Comparison of ENCODE assay signal across 15 mouse cellular contexts in the genomic region with DNA sequence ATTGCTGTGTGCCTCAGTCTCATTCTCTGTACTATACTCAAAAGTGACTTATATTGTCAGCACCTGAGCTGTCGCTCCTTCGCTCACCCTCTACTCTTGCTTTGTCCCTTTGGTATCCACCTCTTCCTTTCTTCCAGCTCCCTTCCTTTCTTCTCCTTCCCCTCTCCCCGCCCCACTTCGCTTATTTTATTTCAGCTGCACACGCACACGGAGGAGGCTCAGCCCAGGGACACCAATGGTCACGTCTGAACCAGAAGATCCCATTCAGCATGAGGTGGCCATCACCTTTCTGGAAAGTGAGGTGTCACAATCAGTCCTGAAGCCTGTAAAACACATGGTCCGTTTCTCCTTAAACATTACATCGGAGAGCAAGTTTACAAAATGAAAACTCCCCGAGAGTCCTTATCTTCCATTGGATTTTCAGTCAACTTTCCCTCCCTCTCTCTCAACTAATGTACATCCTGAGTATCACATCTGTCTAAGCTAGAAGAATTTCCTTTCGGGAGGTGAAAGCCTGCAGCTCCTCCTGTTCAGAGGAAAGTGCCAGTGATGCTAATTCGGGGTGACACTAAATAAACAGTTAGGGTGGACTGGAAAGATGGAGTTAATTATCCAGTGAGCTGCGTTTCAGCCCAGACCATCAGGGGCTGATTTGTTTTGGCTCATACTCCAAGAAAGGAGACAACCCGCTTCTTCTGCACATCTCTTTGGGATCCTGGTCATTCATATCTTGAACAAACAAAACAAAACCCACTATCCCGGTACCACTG. TPM values are rescaled to one million over a fixed set of nuclear protein-coding genes. Genes with fewer than 3 reads are reported as not detected.
DNase-seq lines count a peak whose midpoint lies in the region; ATAC-seq lines count a peak whose summit lies in the region.
"Had no signal": no experiment of that assay in that cellular context is flagged by ENCODE, and none has a peak within 500 bp of the region (broad histone marks: within the 10 kb centered on the region; RNA-seq: fewer than 3 reads in every experiment).

No protein-coding gene starts in this region.

- DNase-seq in embryo, embryonic 10.5 days (ENCODE audit: low spot score): peak; percentile 80
- peak; percentile 90 for DNase-seq in embryonic facial prominence, embryonic 14.5 days (ENCODE audit: low spot score)
- peak; percentile 44 for DNase-seq in neural tube, embryonic 11.5 days (ENCODE audit: low spot score)
- no peak for DNase-seq in spleen, postnatal 36 days (ENCODE audit: low spot score in 2 of 2)
- DNase-seq in cerebellum, adult 11-12 months: no peak
- DNase-seq: cerebellum, adult 11 months; heart, postnatal 4 days; lung, postnatal 14 days; right cerebral cortex, postnatal 4 days had no signal

- WGBS in embryonic facial prominence, embryonic 14.5 days: 5% methylated on average over 15 of the region's 15 CpGs
- 1% methylated on average over 15 of the region's 15 CpGs for WGBS in neural tube, embryonic 11.5 days

- H3K9ac ChIP-seq in embryonic facial prominence, embryonic 14.5 days (ENCODE audit: low read depth, low read length): 0 out of 2 replicates have a peak overlapping the region, but pooled peaks have one; percentile 43
- H3K9ac ChIP-seq in neural tube, embryonic 11.5 days (ENCODE audit: low read length): no peak overlapping the region
- H3K9ac ChIP-seq: forebrain, embryonic 12.5 days; liver, embryonic 14.5 days had no signal

- peak overlapping the region; percentile 77 for H3K27ac ChIP-seq in embryonic facial prominence, embryonic 14.5 days (replicated peaks; ENCODE audit: low read depth, low read length)
- no peak overlapping the region for H3K27ac ChIP-seq in neural tube, embryonic 11.5 days (ENCODE audit: low read depth, low read length)
- H3K27ac ChIP-seq: forebrain, embryonic 12.5 days; liver, embryonic 14.5 days had no signal

- no peaks in the 10 kb centered on the region for H3K36me3 ChIP-seq in megakaryocyte, embryonic 14.5 days (replicated peaks; ENCODE audit: low read length)
- no peaks in the 10 kb centered on the region for H3K36me3 ChIP-seq in embryonic facial prominence, embryonic 14.5 days (ENCODE audit: control insufficient read depth, insufficient read depth, low read length)
- no peaks in the 10 kb centered on the region for H3K36me3 ChIP-seq in neural tube, embryonic 11.5 days (ENCODE audit: control insufficient read depth, insufficient read depth, low read length)
- H3K36me3 ChIP-seq: forebrain, embryonic 12.5 days had no signal

- H3K4me2 ChIP-seq in embryonic facial prominence, embryonic 14.5 days (ENCODE audit: low read depth, low read length): peak overlapping the region; percentile 85
- no peak overlapping the region for H3K4me2 ChIP-seq in neural tube, embryonic 11.5 days (ENCODE audit: low read depth)

- H3K27me3 ChIP-seq in megakaryocyte, embryonic 14.5 days (replicated peaks): peaks cover 85% of the 10 kb centered on the region
- peaks cover 60% of the 10 kb centered on the region for H3K27me3 ChIP-seq in embryonic facial prominence, embryonic 14.5 days (replicated peaks; ENCODE audit: control insufficient read depth, insufficient read depth, low read length)
- H3K27me3 ChIP-seq in neural tube, embryonic 11.5 days (ENCODE audit: control insufficient read depth, insufficient read depth, low read length): peaks cover 81% of the 10 kb centered on the region

- no peak for ATAC-seq in megakaryocyte, adult 5-6 weeks (ENCODE audit: poor library complexity, severe bottlenecking)
- ATAC-seq in embryonic facial prominence, embryonic 14.5 days (ENCODE audit: low read depth): no peak
- no peak for ATAC-seq in neural tube, embryonic 11.5 days (ENCODE audit: insufficient read depth, low FRiP score, low TSS enrichment)
- ATAC-seq: CD4-positive, CD25-positive, alpha-beta regulatory T cell, adult 4 months had no signal

- no peaks in the 10 kb centered on the region for H3K9me3 ChIP-seq in megakaryocyte, embryonic 14.5 days
- no peaks in the 10 kb centered on the region for H3K9me3 ChIP-seq in embryonic facial prominence, embryonic 14.5 days (ENCODE audit: control insufficient read depth, low read length)
- no peaks in the 10 kb centered on the region for H3K9me3 ChIP-seq in neural tube, embryonic 11.5 days (ENCODE audit: control insufficient read depth, low read length)
- H3K9me3 ChIP-seq: forebrain, embryonic 12.5 days had no signal

- H3K4me3 ChIP-seq in megakaryocyte, embryonic 14.5 days (replicated peaks): peak overlapping the region; percentile 72
- peak overlapping the region; percentile 18 for H3K4me3 ChIP-seq in embryonic facial prominence, embryonic 14.5 days (ENCODE audit: low read depth, low read length)
- H3K4me3 ChIP-seq in neural tube, embryonic 11.5 days (ENCODE audit: low read depth, low read length): no peak overlapping the region
- H3K4me3 ChIP-seq: forebrain, embryonic 12.5 days had no signal

- H3K4me1 ChIP-seq in megakaryocyte, embryonic 14.5 days: peaks cover 68% of the 10 kb centered on the region
- H3K4me1 ChIP-seq in embryonic facial prominence, embryonic 14.5 days (ENCODE audit: control insufficient read depth, insufficient read depth, low read length): peaks cover 31% of the 10 kb centered on the region
- 0 out of 2 replicates have a peak, but pooled peaks cover 8% of the 10 kb centered on the region for H3K4me1 ChIP-seq in neural tube, embryonic 11.5 days (ENCODE audit: control insufficient read depth, insufficient read depth, low read length)

RNA-seq across cellular contexts. Expression of a gene that starts 2.7 kb away (rescaled TPM):
- polyA plus RNA-seq in megakaryocyte, embryonic 14.5 days (2012; ENCODE audit: insufficient read depth, low replicate concordance): 2.6 and 8.1 TPM in 2 replicates
- total RNA-seq in megakaryocyte, adult 5-6 weeks (2015): 0.04 and 0.11 TPM in 2 replicates
- not detected in 2 replicates for total RNA-seq in megakaryocyte, adult 5-6 weeks (2017)
- 46.5 and 53.9 TPM in 2 replicates for polyA plus RNA-seq in embryonic facial prominence, embryonic 14.5 days (2014; fragmentation: Nextera tagmentation; extraction: Ambion mirVana)
- 32.7 and 34.9 TPM in 2 replicates for polyA plus RNA-seq in neural tube, embryonic 11.5 days (2014; fragmentation: Nextera tagmentation; extraction: Ambion mirVana)
- polyA plus RNA-seq: CD4-positive, CD25-positive, alpha-beta regulatory T cell, adult 4 months; stomach, embryonic 14.5 days had no signal

Comparison
In these comparisons a context has a peak if more than half of its experiments do, and no peak if none do; other contexts are left out.
1. DNase-seq: peak in embryo, embryonic 10.5 days (single experiment), embryonic facial prominence, embryonic 14.5 days (single experiment) and neural tube, embryonic 11.5 days (single experiment); none in spleen, postnatal 36 days (0 of 2) and cerebellum, adult 11-12 months (single experiment).